Mouse (Mus musculus) intestine, embryonic 15.5 days (tissue): ENCODE measurements around the gene Tmem35b. TPM values are rescaled to one million over a fixed set of nuclear protein-coding genes. Genes with fewer than 3 reads are reported as not detected.
"Not testable (repeated sequence)": the region's sequence is repeated elsewhere in the genome, so short reads cannot be mapped to it uniquely, and the experiment has no call there.

Experiments
- ATAC-seq: fragments of 200-750 bp; cut with Nextera tagmentation; 2 replicates; pipeline ENCODE4 v1.8.0; 2017; ENCODE audit warnings: moderate TSS enrichment, moderate library complexity
- H3K27ac ChIP-seq: fragments of 300-500 bp; sonication (generic); 2 replicates; pipeline ENCODE4 v1.5.1; 2015; ENCODE audit warnings: mild to moderate bottlenecking, inconsistent platforms
- H3K27me3 ChIP-seq: fragments of 300-500 bp; sonication (generic); replicated peaks from 2 replicates; pipeline ENCODE4 v1.6.1; 2015; ENCODE audit warnings: inconsistent platforms
- H3K36me3 ChIP-seq: fragments of 300-500 bp; sonication (generic); 2 replicates; pipeline ENCODE4 v1.6.1; 2015; ENCODE audit warnings: inconsistent platforms
- H3K4me1 ChIP-seq: fragments of 300-500 bp; sonication (generic); replicated peaks from 2 replicates; pipeline ENCODE4 v1.6.1; 2015; ENCODE audit warnings: inconsistent platforms
- H3K4me2 ChIP-seq: fragments of 300-500 bp; sonication (generic); replicated peaks from 2 replicates; pipeline ENCODE4 v1.6.1; 2015; ENCODE audit warnings: mild to moderate bottlenecking, inconsistent platforms
- H3K4me3 ChIP-seq: fragments of 300-500 bp; sonication (generic); replicated peaks from 2 replicates; pipeline ENCODE4 v1.5.1; 2015; ENCODE audit warnings: inconsistent platforms
- H3K9ac ChIP-seq: fragments of 300-500 bp; sonication (generic); 2 replicates; pipeline ENCODE4 v1.6.1; 2015; ENCODE audit warnings: inconsistent platforms
- H3K9me3 ChIP-seq: fragments of 300-500 bp; sonication (generic); 2 replicates; pipeline ENCODE4 v1.6.1; 2016; ENCODE audit warnings: inconsistent platforms
- WGBS: fragments of 180-500 bp; shearing (Covaris S2); methylation state at CpG from one replicate; pipeline ENCODE4 v1.1.7; 2015; 5-methylcytosine and 5-hydroxymethylcytosine counted together
- polyA plus RNA-seq: library from polyadenylated mRNA; unstranded; fragments of >200 nt; fragmentation: Nextera tagmentation; extraction: Ambion mirVana; gene quantifications from 2 replicates; pipeline ENCODE4 v1.2.1, GENCODE M21; 2015

Gene Tmem35b
- polyA plus RNA-seq, result 23.2 and 25.7 TPM in 2 replicates

DNA sequence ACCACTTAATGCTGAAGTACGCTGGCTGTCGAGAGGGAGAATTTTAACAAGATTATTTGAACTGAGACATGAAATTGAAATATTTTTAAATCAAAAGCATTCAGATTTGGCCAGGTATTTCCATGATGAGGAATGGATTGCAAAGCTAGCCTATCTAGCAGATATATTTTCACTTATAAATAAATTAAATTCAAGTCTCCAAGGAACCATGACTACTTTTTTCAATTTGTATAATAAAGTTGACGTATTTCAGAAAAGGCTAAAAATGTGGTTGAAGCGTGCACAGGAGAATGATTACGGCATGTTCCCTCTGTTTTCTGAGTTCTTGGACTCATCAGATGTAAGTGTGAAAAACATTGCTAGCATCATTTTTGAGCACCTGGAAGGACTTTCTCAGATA is at the start of gene Tmem35b:
Gene Tmem35b (plus strand): TSS at position 301 of the 400 bp plus-strand sequence.
- Histone ChIP-seq H3K9ac (no peak within 1 kb of the TSS), H3K9me3 (no peaks in the 10 kb centered on the region), H3K4me2 (no peak within 1 kb of the TSS), H3K4me1 (no peaks in the 10 kb centered on the region), H3K27ac (no peak within 1 kb of the TSS), H3K27me3 (no peaks in the 10 kb centered on the region), H3K4me3 (no peak within 1 kb of the TSS), H3K36me3 (0 out of 2 replicates have a peak, but pooled peaks cover 2% of the 10 kb centered on the region)
- no peak for ATAC-seq
- 97% methylated on average over 5 of the region's 5 CpGs for WGBS

DNA sequence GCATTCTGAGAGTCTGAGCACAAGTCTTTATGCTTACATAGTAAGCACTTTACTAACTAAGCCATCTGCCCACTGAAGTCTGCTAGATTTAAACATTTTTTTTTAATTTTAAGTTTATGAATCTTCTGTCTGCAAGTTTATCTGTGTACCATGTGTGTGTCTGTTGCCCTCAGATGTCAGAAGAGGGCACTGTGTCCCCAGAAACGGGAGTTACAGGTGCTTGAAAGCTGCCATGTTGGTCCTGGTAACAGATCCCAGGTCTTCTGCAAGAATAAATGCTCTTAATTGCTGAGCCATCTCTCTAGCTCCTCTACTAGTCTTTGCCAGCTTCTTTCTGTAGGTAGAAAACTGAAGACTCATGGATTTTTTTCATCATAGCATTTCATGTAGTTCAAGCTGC is 48.6 kb upstream of the Tmem35b start:
- no peak overlapping the region for H3K4me2 ChIP-seq
- 0 out of 2 replicates have a peak, but pooled peaks cover 4% of the 10 kb centered on the region for H3K4me1 ChIP-seq
- no peaks in the 10 kb centered on the region for H3K36me3 ChIP-seq
- no peak overlapping the region for H3K9ac ChIP-seq
- H3K9me3 ChIP-seq, result no peaks in the 10 kb centered on the region
- H3K27ac ChIP-seq, result no peak overlapping the region
- 50% methylated on average over 1 of the region's 1 CpGs for WGBS
- H3K4me3 ChIP-seq, result no peak overlapping the region
- no peak for ATAC-seq
- H3K27me3 ChIP-seq, result no peaks in the 10 kb centered on the region

DNA sequence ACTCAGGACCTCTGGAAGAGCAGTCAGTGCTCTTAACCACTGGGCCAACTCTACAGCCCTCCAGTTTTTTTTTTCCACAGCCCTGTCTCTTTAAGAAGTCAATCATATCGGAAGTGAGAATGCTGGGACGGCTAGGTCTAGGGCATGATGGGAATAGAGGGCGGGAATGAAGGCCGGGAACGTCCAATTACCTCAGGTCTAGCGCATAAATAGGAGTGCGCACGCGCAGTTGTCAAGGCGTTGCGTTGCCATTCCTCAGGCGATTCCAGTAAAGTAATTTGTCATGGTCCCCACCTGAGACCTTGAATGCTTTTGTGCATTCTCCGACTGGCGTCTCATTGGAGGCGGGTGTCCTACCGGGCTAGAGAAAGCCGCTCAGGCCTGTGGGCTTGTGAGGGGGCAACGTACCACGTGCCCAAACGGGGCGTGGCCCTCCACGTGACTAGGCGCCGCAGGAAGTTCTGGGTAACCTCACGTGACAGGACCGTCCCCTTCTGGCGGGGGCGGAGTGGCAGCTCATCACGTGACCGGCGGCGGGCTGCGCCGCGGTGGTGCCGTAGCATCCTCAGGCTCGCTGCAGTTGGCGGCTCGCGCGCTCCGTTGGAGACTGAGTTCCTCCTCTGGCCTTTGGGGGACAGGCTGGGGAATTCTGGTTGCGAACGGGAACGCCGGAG is 46.5 kb upstream of the Tmem35b start, which contains the start of gene Zmym6:
Gene Zmym6 (plus strand): TSS at position 509 of the 674 bp plus-strand sequence.
- WGBS, result under 1% methylated on average over 46 of the region's 46 CpGs

DNA sequence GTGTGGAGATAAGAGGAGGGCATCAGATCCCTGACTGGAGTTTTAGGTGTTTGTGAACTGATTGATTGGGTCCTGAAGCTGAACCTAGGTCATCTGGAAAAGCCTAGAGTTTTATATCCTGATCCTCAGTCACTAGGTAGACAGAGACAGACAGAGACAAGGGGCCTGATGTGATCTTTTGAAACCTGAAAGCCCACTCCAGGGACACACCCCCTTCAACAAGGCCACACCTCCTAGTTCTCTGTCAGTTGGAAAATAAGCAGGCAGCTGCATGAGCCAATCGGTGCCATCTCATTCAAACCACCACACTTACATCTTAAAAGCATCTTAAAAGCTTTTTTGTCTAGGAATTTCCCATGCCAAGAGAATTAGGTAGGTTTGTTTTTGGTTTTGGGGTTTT is 42.7 kb upstream of the Tmem35b start:
- no peak overlapping the region for H3K27ac ChIP-seq
- H3K4me3 ChIP-seq, result no peak overlapping the region
- 35% methylated on average over 1 of the region's 1 CpGs for WGBS
- no peaks in the 10 kb centered on the region for H3K9me3 ChIP-seq
- ATAC-seq, result no peak
- 0 out of 2 replicates have a peak, but pooled peaks cover 4% of the 10 kb centered on the region for H3K4me1 ChIP-seq
- no peaks in the 10 kb centered on the region for H3K36me3 ChIP-seq
- H3K9ac ChIP-seq, result no peak overlapping the region
- H3K27me3 ChIP-seq, result no peaks in the 10 kb centered on the region
- H3K4me2 ChIP-seq, result no peak overlapping the region

More for the DNA sequence above, 46.5 kb upstream of the Tmem35b start, which contains the start of gene Zmym6:
- Histone ChIP-seq H3K9ac (peak within 1 kb of the TSS; percentile 52), H3K27me3 (no peaks in the 10 kb centered on the region), H3K4me3 (peak within 1 kb of the TSS; percentile 58), H3K9me3 (no peaks in the 10 kb centered on the region), H3K4me2 (peak within 1 kb of the TSS; percentile 70), H3K36me3 (no peaks in the 10 kb centered on the region), H3K27ac (peak within 1 kb of the TSS; percentile 80), H3K4me1 (0 out of 2 replicates have a peak, but pooled peaks cover 4% of the 10 kb centered on the region)
- ATAC-seq, result peak; percentile 98

DNA sequence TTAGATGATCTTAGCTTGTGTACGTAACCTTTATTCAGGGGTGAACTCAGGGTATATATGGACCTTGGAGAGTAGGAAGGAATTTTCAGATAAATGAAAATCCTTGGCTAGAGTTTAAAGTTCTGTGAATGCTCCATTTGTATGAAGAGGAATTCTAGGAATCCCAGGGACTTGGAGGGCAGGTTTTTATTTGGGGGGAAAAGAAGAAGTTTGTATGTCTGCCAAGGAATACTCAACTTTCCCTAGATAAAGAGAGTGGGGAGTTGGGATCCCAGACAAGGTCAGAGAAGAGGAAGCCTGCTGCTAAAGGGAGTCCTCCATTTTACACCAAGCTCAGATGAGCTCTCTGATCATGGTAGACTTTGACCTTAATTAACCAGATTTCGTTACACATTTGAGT is 40.4 kb upstream of the Tmem35b start:
- 84% methylated on average over 2 of the region's 2 CpGs for WGBS
- 0 out of 2 replicates have a peak, but pooled peaks cover under 1% of the 10 kb centered on the region for H3K4me1 ChIP-seq
- no peaks in the 10 kb centered on the region for H3K9me3 ChIP-seq
- H3K27me3 ChIP-seq, result no peaks in the 10 kb centered on the region
- H3K9ac ChIP-seq, result no peak overlapping the region
- H3K36me3 ChIP-seq, result no peaks in the 10 kb centered on the region
- H3K27ac ChIP-seq, result no peak overlapping the region
- no peak overlapping the region for H3K4me3 ChIP-seq
- H3K4me2 ChIP-seq, result no peak overlapping the region
- ATAC-seq, result no peak

DNA sequence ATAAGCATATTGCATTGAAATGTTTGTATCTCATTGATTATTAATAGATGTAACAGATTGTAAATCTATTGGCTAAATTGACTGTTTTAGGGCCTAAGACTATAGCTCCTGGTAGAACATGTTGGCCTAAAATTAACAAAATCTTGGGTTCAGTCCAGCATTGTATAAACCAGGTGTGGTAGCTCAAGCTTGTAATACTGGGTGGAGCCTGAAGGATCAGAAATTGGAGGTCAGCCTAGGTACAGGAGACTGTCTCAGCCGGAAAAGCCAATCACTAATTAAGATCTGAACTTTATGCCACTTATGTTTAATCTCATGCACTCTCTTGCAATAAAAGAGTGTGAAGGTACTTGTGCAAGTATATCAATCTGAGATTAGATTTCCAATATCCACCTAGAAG is 37.7 kb upstream of the Tmem35b start:
- ATAC-seq, result no peak
- 73% methylated on average over 1 of the region's 1 CpGs for WGBS

DNA sequence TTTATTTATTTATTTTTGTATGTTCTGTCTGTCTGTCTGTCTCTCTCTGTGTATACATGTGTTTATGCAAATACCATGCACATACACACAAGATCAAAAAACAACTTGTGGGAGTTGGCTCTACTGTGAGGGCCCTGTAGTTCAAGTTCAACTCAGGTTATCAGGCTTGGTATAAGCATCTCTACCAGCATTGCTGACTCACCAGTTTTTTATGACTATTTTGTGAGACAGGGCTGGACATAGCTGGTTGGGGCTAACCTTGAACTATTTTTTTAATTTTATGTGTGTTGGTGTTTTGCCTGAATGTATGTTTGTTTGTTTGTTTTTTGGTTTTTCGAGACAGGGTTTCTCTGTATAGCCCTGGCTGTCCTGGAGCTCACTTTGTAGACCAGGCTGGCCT is 32.3 kb upstream of the Tmem35b start:
- Histone ChIP-seq H3K36me3 (peaks cover 6% of the 10 kb centered on the region), H3K27me3 (no peaks in the 10 kb centered on the region)

More for the DNA sequence above, 37.7 kb upstream of the Tmem35b start:
- Histone ChIP-seq H3K27me3 (no peaks in the 10 kb centered on the region), H3K9me3 (no peaks in the 10 kb centered on the region), H3K4me1 (no peaks in the 10 kb centered on the region), H3K4me2 (no peak overlapping the region), H3K4me3 (no peak overlapping the region), H3K36me3 (peaks cover 6% of the 10 kb centered on the region), H3K27ac (no peak overlapping the region), H3K9ac (no peak overlapping the region)

DNA sequence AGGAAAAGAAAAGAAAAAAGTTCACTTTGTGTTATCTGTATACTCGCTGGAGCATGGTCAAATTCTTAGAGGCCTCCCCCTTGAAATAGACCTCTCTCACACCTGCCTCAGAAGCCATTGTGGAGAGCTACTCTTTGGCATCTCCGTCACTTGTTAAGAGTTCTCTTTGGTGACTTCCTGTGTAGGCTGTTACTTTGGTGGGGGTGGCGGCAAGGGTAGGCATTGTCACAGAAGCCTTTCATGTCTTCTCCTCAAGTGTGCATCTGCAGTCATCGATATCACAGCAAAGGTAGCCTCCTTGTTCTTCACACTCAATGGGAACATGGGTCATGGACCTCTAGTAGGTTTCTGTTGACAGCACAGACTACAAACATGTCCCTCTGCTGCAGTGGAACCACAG is 28.4 kb upstream of the Tmem35b start:
- H3K4me1 ChIP-seq, result no peaks in the 10 kb centered on the region
- WGBS, result 87% methylated on average over 4 of the region's 4 CpGs
- no peaks in the 10 kb centered on the region for H3K27me3 ChIP-seq
- no peak for ATAC-seq
- H3K9me3 ChIP-seq, result no peaks in the 10 kb centered on the region
- H3K36me3 ChIP-seq, result no peaks in the 10 kb centered on the region
- H3K27ac ChIP-seq, result no peak overlapping the region
- H3K9ac ChIP-seq, result no peak overlapping the region
- no peak overlapping the region for H3K4me3 ChIP-seq
- no peak overlapping the region for H3K4me2 ChIP-seq

More for the DNA sequence above, 32.3 kb upstream of the Tmem35b start:
- WGBS, result 91% methylated on average over 1 of the region's 1 CpGs
- H3K4me2 ChIP-seq, result no peak overlapping the region
- no peak overlapping the region for H3K9ac ChIP-seq
- H3K4me1 ChIP-seq, result no peaks in the 10 kb centered on the region
- no peaks in the 10 kb centered on the region for H3K9me3 ChIP-seq
- no peak for ATAC-seq
- no peak overlapping the region for H3K4me3 ChIP-seq
- no peak overlapping the region for H3K27ac ChIP-seq

DNA sequence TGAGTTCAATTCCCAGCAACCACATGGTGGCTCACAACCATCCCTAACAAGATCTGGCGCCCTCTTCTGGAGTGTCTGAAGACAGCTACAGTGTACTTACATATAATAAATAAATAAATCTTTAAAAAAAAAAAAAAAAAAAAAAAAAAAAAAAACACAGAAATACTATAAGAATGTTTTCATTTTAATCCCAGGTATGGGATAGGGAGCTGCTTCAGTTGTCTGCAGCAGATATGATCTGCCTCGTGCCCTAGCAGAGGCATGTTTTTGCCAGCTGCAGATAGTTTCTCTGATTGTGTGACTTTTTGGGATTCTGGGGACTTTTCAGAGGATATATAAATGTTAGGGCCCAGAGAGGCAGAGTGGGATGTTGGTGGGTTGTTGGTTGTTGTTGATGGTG is 23.9 kb upstream of the Tmem35b start:
- not testable (repeated sequence) for ATAC-seq, H3K9me3 ChIP-seq, H3K27me3 ChIP-seq, H3K9ac ChIP-seq, H3K4me3 ChIP-seq, H3K36me3 ChIP-seq, H3K4me1 ChIP-seq, H3K4me2 ChIP-seq, H3K27ac ChIP-seq
- WGBS, result 90% methylated on average over 1 of the region's 2 CpGs

DNA sequence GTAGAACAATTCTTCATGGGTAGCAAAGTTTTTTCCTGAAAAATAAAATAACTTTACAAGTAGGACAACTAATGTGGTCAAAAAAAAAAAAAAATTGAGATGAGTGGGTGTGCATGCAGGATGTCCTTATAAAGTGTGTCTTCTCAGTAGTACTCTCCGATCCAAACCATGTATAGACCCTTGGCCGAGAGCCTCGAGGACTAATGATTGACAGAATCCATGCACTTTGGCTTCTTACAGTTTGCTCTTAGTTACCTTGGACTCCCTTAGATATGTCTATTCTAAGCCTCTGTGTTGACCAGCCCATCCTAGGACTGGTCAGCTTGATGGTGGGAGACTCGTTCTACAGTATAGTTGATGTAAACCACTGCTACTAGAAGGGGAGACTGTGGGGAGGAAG is 15.9 kb upstream of the Tmem35b start:
- no peaks in the 10 kb centered on the region for H3K4me1 ChIP-seq
- no peak overlapping the region for H3K9ac ChIP-seq
- H3K4me3 ChIP-seq, result no peak overlapping the region
- ATAC-seq, result no peak
- peaks cover 7% of the 10 kb centered on the region; the same call in 1 of the 2 replicates for H3K36me3 ChIP-seq
- no peaks in the 10 kb centered on the region for H3K9me3 ChIP-seq
- H3K4me2 ChIP-seq, result no peak overlapping the region
- no peaks in the 10 kb centered on the region for H3K27me3 ChIP-seq
- WGBS, result 90% methylated on average over 4 of the region's 4 CpGs
- no peak overlapping the region for H3K27ac ChIP-seq

DNA sequence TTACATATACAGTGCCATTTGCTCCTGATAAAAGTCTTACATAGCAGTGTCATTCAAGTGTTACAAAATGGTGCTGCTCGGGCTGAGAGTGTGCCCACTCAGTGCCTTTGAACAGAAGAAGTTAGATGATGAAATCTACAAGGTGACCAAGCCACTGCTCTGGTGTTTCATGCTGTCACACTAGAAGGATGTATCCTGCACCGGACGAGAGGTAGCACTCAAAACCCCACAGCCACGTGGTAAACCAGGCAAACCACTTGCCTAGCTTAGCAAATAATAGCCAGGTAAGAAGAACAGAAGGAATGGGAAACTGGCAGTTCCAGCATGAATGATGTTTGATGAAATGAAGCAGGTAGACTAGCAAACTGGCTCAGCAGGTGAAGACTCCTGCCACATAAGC is 12.9 kb upstream of the Tmem35b start:
- H3K36me3 ChIP-seq, result 0 out of 2 replicates have a peak, but pooled peaks cover 7% of the 10 kb centered on the region
- 72% methylated on average over 4 of the region's 4 CpGs for WGBS
- H3K9me3 ChIP-seq, result no peaks in the 10 kb centered on the region
- no peak overlapping the region for H3K27ac ChIP-seq
- H3K4me1 ChIP-seq, result no peaks in the 10 kb centered on the region
- no peak overlapping the region for H3K4me2 ChIP-seq
- no peaks in the 10 kb centered on the region for H3K27me3 ChIP-seq
- H3K9ac ChIP-seq, result no peak overlapping the region
- H3K4me3 ChIP-seq, result no peak overlapping the region
- no peak for ATAC-seq

DNA sequence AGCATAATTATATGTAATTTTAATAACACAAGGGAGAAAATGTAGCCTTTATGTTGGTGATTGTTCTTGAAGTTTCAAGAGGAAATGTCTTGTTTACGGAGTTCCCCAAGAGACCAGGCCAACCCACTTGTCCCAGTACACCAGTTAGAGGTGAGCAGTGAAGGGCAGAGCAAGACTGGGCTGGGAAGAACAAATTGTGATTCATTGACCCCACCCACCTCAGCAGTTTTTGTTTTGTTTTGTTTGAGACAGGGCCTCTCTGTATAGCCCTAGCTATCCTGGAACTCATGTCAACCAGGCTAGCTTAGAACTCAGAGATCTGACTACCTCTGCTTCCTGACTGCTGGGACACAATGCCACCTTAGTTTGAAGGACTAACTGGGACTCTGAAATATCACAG is 840 bp downstream of the Tmem35b start:
- 80% methylated on average over 1 of the region's 1 CpGs for WGBS
- Histone ChIP-seq H3K4me3 (no peak overlapping the region), H3K4me2 (no peak overlapping the region)

More for the DNA sequence above, 840 bp downstream of the Tmem35b start:
- Histone ChIP-seq H3K9me3 (no peaks in the 10 kb centered on the region), H3K9ac (no peak overlapping the region), H3K27ac (no peak overlapping the region), H3K4me1 (no peaks in the 10 kb centered on the region), H3K27me3 (no peaks in the 10 kb centered on the region), H3K36me3 (0 out of 2 replicates have a peak, but pooled peaks cover 2% of the 10 kb centered on the region)
- ATAC-seq, result no peak
